Mouse (Mus musculus): ENCODE measurements around the gene Slc35g1.

Slc35g1 gene

GRCm38 (mm10) chr19:38396633-38396970 is 822 bp downstream of the Slc35g1 start:
- DNase-seq (ENCODE audit: low spot score): no peak

- no peak for DNase-seq (ENCODE audit: low spot score)
Observed at GRCm38 (mm10) chr19:38397004-38397403, 1.2 kb downstream of the Slc35g1 start.

- DNase-seq (ENCODE audit: low spot score): no peak
Observed at GRCm38 (mm10) chr19:38398966-38399365, 3.2 kb downstream of the Slc35g1 start.

GRCm38 (mm10) chr19:38400851-38401250 is 5.1 kb downstream of the Slc35g1 start:
- peak; percentile 39 for DNase-seq (ENCODE audit: low spot score)

GRCm38 (mm10) chr19:38401416-38401815 is 5.6 kb downstream of the Slc35g1 start:
- DNase-seq (ENCODE audit: low spot score): no peak

- DNase-seq (ENCODE audit: low spot score): peak; percentile 37
Observed at GRCm38 (mm10) chr19:38410357-38411056, 14.7 kb downstream of the Slc35g1 start.

- no peak for DNase-seq (ENCODE audit: low spot score)
Observed at GRCm38 (mm10) chr19:38413861-38414260, 18.1 kb downstream of the Slc35g1 start.

- no peak for DNase-seq (ENCODE audit: low spot score)
Observed at GRCm38 (mm10) chr19:38418819-38419423, 23.1 kb downstream of the Slc35g1 start.

GRCm38 (mm10) chr19:38420751-38421295 is 25.0 kb downstream of the Slc35g1 start:
- no peak for DNase-seq (ENCODE audit: low spot score)

GRCm38 (mm10) chr19:38421436-38421835 is 25.7 kb downstream of the Slc35g1 start:
- no peak for DNase-seq (ENCODE audit: low spot score)

- no peak for DNase-seq (ENCODE audit: low spot score)
Observed at GRCm38 (mm10) chr19:38422926-38423325, 27.1 kb downstream of the Slc35g1 start.

- no peak for DNase-seq (ENCODE audit: low spot score)
Observed at GRCm38 (mm10) chr19:38423884-38424283, 28.1 kb downstream of the Slc35g1 start.

- no peak for DNase-seq (ENCODE audit: low spot score)
Observed at GRCm38 (mm10) chr19:38424581-38424980, 28.8 kb downstream of the Slc35g1 start.

GRCm38 (mm10) chr19:38429269-38429668 is 33.5 kb downstream of the Slc35g1 start:
- DNase-seq (ENCODE audit: low spot score): peak; percentile 48

- no peak for DNase-seq (ENCODE audit: low spot score)
Observed at GRCm38 (mm10) chr19:38430475-38430874, 34.7 kb downstream of the Slc35g1 start.

GRCm38 (mm10) chr19:38431326-38431725 is 35.5 kb downstream of the Slc35g1 start:
- DNase-seq (ENCODE audit: low spot score): no peak

- no peak for DNase-seq (ENCODE audit: low spot score)
Observed at GRCm38 (mm10) chr19:38432021-38432420, 36.2 kb downstream of the Slc35g1 start.

GRCm38 (mm10) chr19:38433381-38433780 is 37.6 kb downstream of the Slc35g1 start:
- DNase-seq (ENCODE audit: low spot score): no peak

- DNase-seq (ENCODE audit: low spot score): no peak
Observed at GRCm38 (mm10) chr19:38435221-38435620, 39.4 kb downstream of the Slc35g1 start.

- DNase-seq (ENCODE audit: low spot score): no peak
Observed at GRCm38 (mm10) chr19:38441860-38442259, 46.1 kb downstream of the Slc35g1 start.

GRCm38 (mm10) chr19:38445758-38446157 is 50.0 kb downstream of the Slc35g1 start:
- no peak for DNase-seq (ENCODE audit: low spot score)
